ENCODE assay signal across 11 mouse cellular contexts in genomic region chr11:116641168-116641567, GRCm38 (mm10). TPM values are rescaled to one million over a fixed set of nuclear protein-coding genes. Genes with fewer than 3 reads are reported as not detected.
DNase-seq lines count a peak whose midpoint lies in the region; ATAC-seq and TF ChIP-seq lines count a peak whose summit lies in the region.
"Had no signal": no experiment of that assay in that cellular context is flagged by ENCODE, and none has a peak within 500 bp of the region (broad histone marks: within the 10 kb centered on the region; RNA-seq: fewer than 3 reads in every experiment).

No protein-coding gene starts in this region.

- no peaks in the 10 kb centered on the region for H3K9me3 ChIP-seq in heart, embryonic 11.5 days (replicated peaks; ENCODE audit: control insufficient read depth, low read length)
- H3K9me3 ChIP-seq: limb, embryonic 12.5 days; neural tube, embryonic 13.5 days had no signal

- TF ChIP-seq CTCF in spleen, adult 2 months (IDR thresholded peaks at IDR 0.05; ENCODE audit: extremely low read depth, insufficient read depth, insufficient read length, insufficient replicate concordance): peak; percentile 14; the same call in 1 of the 2 replicates
- TF ChIP-seq CTCF in bone marrow, adult 2 months (IDR thresholded peaks at IDR 0.05; ENCODE audit: control insufficient read depth, insufficient read depth, low read length): peak; percentile 48; the same call in 1 of the 2 replicates

- no peak for ATAC-seq in heart, embryonic 11.5 days (replicated peaks; ENCODE audit: insufficient number of reproducible peaks, low FRiP score, low TSS enrichment)
- ATAC-seq in frontal cortex, adult (ENCODE audit: low TSS enrichment): no peak

- peaks cover 10% of the 10 kb centered on the region for H3K4me1 ChIP-seq in heart, embryonic 11.5 days (ENCODE audit: control insufficient read depth, insufficient read depth, low read length)
- H3K4me1 ChIP-seq in spleen, adult 2 months (ENCODE audit: control insufficient read depth, insufficient read depth, insufficient read length): no peaks in the 10 kb centered on the region; the same call in 1 of the 2 replicates
- H3K4me1 ChIP-seq in bone marrow, adult 2 months (ENCODE audit: control insufficient read depth, insufficient read depth, low read length): no peaks in the 10 kb centered on the region

- H3K4me2 ChIP-seq in heart, embryonic 11.5 days: no peak overlapping the region
- H3K4me2 ChIP-seq: limb, embryonic 12.5 days; neural tube, embryonic 13.5 days had no signal

- H3K27me3 ChIP-seq in heart, embryonic 11.5 days (ENCODE audit: control insufficient read depth, insufficient read depth, low read length): peaks cover 7% of the 10 kb centered on the region; the same call in 1 of the 2 replicates
- H3K27me3 ChIP-seq in spleen, adult 2 months (ENCODE audit: control insufficient read depth, insufficient read depth, low read length): no peaks in the 10 kb centered on the region
- H3K27me3 ChIP-seq: limb, embryonic 12.5 days; neural tube, embryonic 13.5 days had no signal

- H3K27ac ChIP-seq in heart, embryonic 11.5 days (ENCODE audit: low read depth, low read length): 0 out of 2 replicates have a peak overlapping the region, but pooled peaks have one; percentile 6
- no peak overlapping the region for H3K27ac ChIP-seq in spleen, adult 2 months (ENCODE audit: insufficient read depth, low read length)
- H3K27ac ChIP-seq in bone marrow, adult 2 months (ENCODE audit: control insufficient read depth, insufficient read depth, low read depth, low read length, poor library complexity): no peak overlapping the region
- H3K27ac ChIP-seq: limb, embryonic 12.5 days; neural tube, embryonic 13.5 days had no signal

- H3K4me3 ChIP-seq in heart, embryonic 11.5 days (ENCODE audit: low read depth, low read length): no peak overlapping the region
- no peak overlapping the region for H3K4me3 ChIP-seq in spleen, adult 2 months (ENCODE audit: extremely low read depth, insufficient read depth, insufficient read length)
- no peak overlapping the region for H3K4me3 ChIP-seq in bone marrow, adult 2 months (replicated peaks; ENCODE audit: control insufficient read depth, low read depth, low read length)
- H3K4me3 ChIP-seq: limb, embryonic 12.5 days; neural tube, embryonic 13.5 days had no signal

- no peak for TF ChIP-seq POLR2A in spleen, adult 2 months (IDR thresholded peaks at IDR 0.05; ENCODE audit: low read depth, low read length)
- TF ChIP-seq POLR2A in bone marrow, adult 2 months (IDR thresholded peaks at IDR 0.05; ENCODE audit: borderline replicate concordance, control insufficient read depth, low read depth, low read length): no peak

- no peak overlapping the region for H3K9ac ChIP-seq in heart, embryonic 11.5 days (ENCODE audit: low read depth, low read length)
- H3K9ac ChIP-seq: limb, embryonic 12.5 days; neural tube, embryonic 13.5 days had no signal

- DNase-seq in heart, adult 9 months (ENCODE audit: low spot score in 2 of 2): no peak
- no peak for DNase-seq in spleen, adult 2 months (ENCODE audit: low read depth in 1 of 2, low spot score in 2 of 2)
- no peak for DNase-seq in spleen, adult 18-20 months
- DNase-seq in thymus, postnatal 14 days: peak; percentile 49
- DNase-seq in left cerebral cortex, postnatal 14 days (ENCODE audit: low spot score in 2 of 2): no peak

- WGBS in heart, embryonic 11.5 days (ENCODE audit: insufficient replicate concordance): 45% methylated on average over 5 of the region's 5 CpGs
- whole genome bisulfite sequencing in spleen, adult 2 months: 58% methylated on average over 5 of the region's 5 CpGs
- 54% methylated on average over 5 of the region's 5 CpGs for WGBS in bone marrow, adult 2 months

- intact Hi-C loops in left cerebral cortex, postnatal 14 days (cut with DNase I): loop anchor here (5.0 kb wide), 1 partner anchor 416 kb away; no protein-coding TSS in a partner anchor

- no peaks in the 10 kb centered on the region for H3K36me3 ChIP-seq in heart, embryonic 11.5 days (ENCODE audit: control insufficient read depth, insufficient read depth, low read length)
- H3K36me3 ChIP-seq in spleen, adult 2 months (ENCODE audit: control insufficient read depth, insufficient read depth, low read length): no peaks in the 10 kb centered on the region
- H3K36me3 ChIP-seq: limb, embryonic 12.5 days; neural tube, embryonic 13.5 days had no signal

RNA-seq across cellular contexts. Expression of gene Prcd, which starts 12.2 kb away (rescaled TPM):
- 0.35 and 0.92 TPM in 2 replicates for polyA plus RNA-seq in heart, embryonic 11.5 days (2014; fragmentation: Nextera tagmentation; extraction: Ambion mirVana)
- polyA plus RNA-seq in spleen, adult 2 months (2012; rRNA removed): 0.35 and 0.72 TPM in 2 replicates
- polyA plus RNA-seq in bone marrow, adult 2 months (2011; ENCODE audit: insufficient read depth, insufficient read length, low replicate concordance, missing spikeins): not detected in 2 replicates
- total RNA-seq in left cerebral cortex, postnatal 14 days (2021): 1 to 10 TPM; 2.8 to 3.0 TPM
- total RNA-seq: granulocyte monocyte progenitor cell, adult 5-6 weeks had no signal

RNA-seq across cellular contexts. Expression of gene Cygb, which starts 12.9 kb away (rescaled TPM):
- polyA plus RNA-seq in heart, embryonic 11.5 days (2014; fragmentation: Nextera tagmentation; extraction: Ambion mirVana): 1.1 and 1.2 TPM in 2 replicates
- 10.0 and 14.2 TPM in 2 replicates for polyA plus RNA-seq in spleen, adult 2 months (2012; rRNA removed)
- polyA plus RNA-seq in bone marrow, adult 2 months (2011; ENCODE audit: insufficient read depth, insufficient read length, low replicate concordance, missing spikeins): 2.6 and 3.4 TPM in 2 replicates
- total RNA-seq in left cerebral cortex, postnatal 14 days (2021): 10 to 100 TPM; 26.7 to 34.7 TPM
- total RNA-seq: granulocyte monocyte progenitor cell, adult 5-6 weeks had no signal

RNA-seq across cellular contexts. Expression of gene Rhbdf2, which starts 14.3 kb away (rescaled TPM):
- polyA plus RNA-seq in heart, embryonic 11.5 days (2014; fragmentation: Nextera tagmentation; extraction: Ambion mirVana): 5.0 and 6.0 TPM in 2 replicates
- polyA plus RNA-seq in spleen, adult 2 months (2012; rRNA removed): 84.5 and 91.2 TPM in 2 replicates
- 20.9 and 51.1 TPM in 2 replicates for polyA plus RNA-seq in bone marrow, adult 2 months (2011; ENCODE audit: insufficient read depth, insufficient read length, low replicate concordance, missing spikeins)
- total RNA-seq in left cerebral cortex, postnatal 14 days (2021): 1 to 10 TPM; 1.5 to 1.9 TPM

RNA-seq across cellular contexts. Expression of gene Aanat, which starts 54.9 kb away (rescaled TPM):
- not detected in 2 replicates for polyA plus RNA-seq in heart, embryonic 11.5 days (2014; fragmentation: Nextera tagmentation; extraction: Ambion mirVana)
- not detected in 2 replicates for polyA plus RNA-seq in spleen, adult 2 months (2012; rRNA removed)
- not detected in 2 replicates for polyA plus RNA-seq in bone marrow, adult 2 months (2011; ENCODE audit: insufficient read depth, insufficient read length, low replicate concordance, missing spikeins)
- under 1 TPM; 0.34 to 0.35 TPM for total RNA-seq in left cerebral cortex, postnatal 14 days (2021)
- total RNA-seq: granulocyte monocyte progenitor cell, adult 5-6 weeks had no signal
- polyA plus RNA-seq: limb, embryonic 12.5 days had no signal

RNA-seq across cellular contexts. Expression of gene Ube2o, which starts 59.9 kb away (rescaled TPM):
- 14.7 and 17.1 TPM in 2 replicates for polyA plus RNA-seq in heart, embryonic 11.5 days (2014; fragmentation: Nextera tagmentation; extraction: Ambion mirVana)
- 42.3 and 77.3 TPM in 2 replicates for polyA plus RNA-seq in spleen, adult 2 months (2012; rRNA removed)
- 90.9 and 133 TPM in 2 replicates for polyA plus RNA-seq in bone marrow, adult 2 months (2011; ENCODE audit: insufficient read depth, insufficient read length, low replicate concordance, missing spikeins)
- 100 to 1,000 TPM; 134 to 139 TPM for total RNA-seq in left cerebral cortex, postnatal 14 days (2021)
